Mouse (Mus musculus): ENCODE measurements around the gene Fgfr2.

DNA sequence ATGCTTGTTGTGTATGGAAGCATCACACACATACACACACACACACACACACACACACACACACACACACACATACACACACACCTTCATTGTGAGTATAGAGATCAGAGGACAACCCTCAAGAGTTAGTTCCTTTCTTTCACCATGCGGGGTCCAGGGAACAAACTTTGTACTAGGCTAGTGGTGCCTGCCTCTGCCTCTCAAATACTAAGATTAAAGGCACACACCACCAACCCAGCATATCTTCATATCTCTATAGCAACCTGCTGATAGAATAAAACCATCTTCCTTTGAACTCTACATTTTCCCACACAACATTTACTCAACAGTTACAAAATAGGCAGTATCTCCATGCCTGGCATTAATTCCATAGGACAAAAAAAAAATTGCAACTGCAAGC is 267.1 kb downstream of the Fgfr2 start:
- TF ChIP-seq POLR2A (IDR thresholded peaks at IDR 0.05; ENCODE audit: insufficient read length, low read depth) (no peak), POLR2AphosphoS2 (IDR thresholded peaks at IDR 0.05; ENCODE audit: insufficient read length, low read depth) (no peak), MYOG (IDR thresholded peaks at IDR 0.05; ENCODE audit: control insufficient read depth in 1 of 3, insufficient read depth in 1 of 3, insufficient read length in 2 of 3, low read depth in 2 of 3) (no peak), E2F4 (IDR thresholded peaks at IDR 0.05; ENCODE audit: insufficient read depth) (no peak), MYOD1 (IDR thresholded peaks at IDR 0.05; ENCODE audit: control insufficient read depth in 1 of 3, insufficient read length in 2 of 3, low read depth in 2 of 3) (no peak), MAX (IDR thresholded peaks at IDR 0.05; ENCODE audit: low read depth) (no peak), CEBPB (IDR thresholded peaks at IDR 0.05; ENCODE audit: insufficient read depth, poor library complexity, severe bottlenecking) (no peak), TCF3 (IDR thresholded peaks at IDR 0.05; ENCODE audit: insufficient read length, low read depth) (no peak), TCF12 (IDR thresholded peaks at IDR 0.05; ENCODE audit: insufficient read depth, poor library complexity, severe bottlenecking) (no peak)
